In genomic region chr12:70799231-70800002, GRCm38 (mm10) we compare ENCODE assay signal across 7 mouse cellular contexts. TPM values are rescaled to one million over a fixed set of nuclear protein-coding genes. Genes with fewer than 3 reads are reported as not detected.
DNase-seq lines count a peak whose midpoint lies in the region; TF ChIP-seq lines count a peak whose summit lies in the region.

No protein-coding gene starts in this region.

- TF ChIP-seq POLR2A in thymus, adult 2 months (IDR thresholded peaks at IDR 0.05; ENCODE audit: control insufficient read depth, extremely low read depth, insufficient read depth, low read length, poor library complexity), result no peak

- DNase-seq in urinary bladder, adult 18-20 months (ENCODE audit: low spot score in 2 of 2), result peak; percentile 37 to 43
- DNase-seq in urinary bladder, postnatal 4 days (ENCODE audit: low spot score in 2 of 2), result no peak
- peak; percentile 43 to 62 for DNase-seq in frontal cortex, adult 2 months (ENCODE audit: extremely low spot score in 1 of 2, low spot score in 1 of 2)
- peak; percentile 83 to 89 for DNase-seq in lung, adult 18-20 months
- peak; percentile 25 for DNase-seq in yolk sac, embryonic 10.5 days (ENCODE audit: low spot score)
- no peak for DNase-seq in layer of hippocampus, postnatal 14 days (ENCODE audit: low spot score in 2 of 2)
- DNase-seq in thymus, adult 2 months, result no peak

- TF ChIP-seq CTCF in thymus, adult 2 months (IDR thresholded peaks at IDR 0.05; ENCODE audit: borderline replicate concordance, control insufficient read depth, extremely low read depth, insufficient read depth, low read length, poor library complexity), result no peak

- H3K4me3 ChIP-seq in thymus, adult 2 months (ENCODE audit: control insufficient read depth, insufficient read depth, low read length), result no peak overlapping the region

- H3K4me1 ChIP-seq in thymus, adult 2 months (replicated peaks; ENCODE audit: control insufficient read depth, insufficient read depth, low read length), result no peaks in the 10 kb centered on the region

- H3K27ac ChIP-seq in thymus, adult 2 months (ENCODE audit: control insufficient read depth, insufficient read depth, low read length), result no peak overlapping the region

- H3K27me3 ChIP-seq in thymus, adult 2 months (ENCODE audit: control insufficient read depth, insufficient read depth, low read length), result no peaks in the 10 kb centered on the region

- H3K36me3 ChIP-seq in thymus, adult 2 months (ENCODE audit: control insufficient read depth, insufficient read depth, low read length), result no peaks in the 10 kb centered on the region

- 84% methylated on average over 19 of the region's 19 CpGs for WGBS in thymus, adult 2 months

RNA-seq across cellular contexts. Expression of gene Frmd6, which starts 25.9 kb away (rescaled TPM):
- 22.6 and 22.8 TPM in 2 replicates for polyA plus RNA-seq in frontal cortex, adult 2 months (2012; rRNA removed)
- total RNA-seq in layer of hippocampus, postnatal 14 days (2021), result 10 to 100 TPM; 13.3 to 14.2 TPM
- polyA plus RNA-seq in thymus, adult 2 months (2012; rRNA removed), result 21.2 and 22.2 TPM in 2 replicates

Comparison
In these comparisons a context has a peak if more than half of its experiments do, and no peak if none do; other contexts are left out.
1. DNase-seq: peak in urinary bladder, adult 18-20 months (2 of 2), frontal cortex, adult 2 months (2 of 2), lung, adult 18-20 months (2 of 2) and yolk sac, embryonic 10.5 days (single experiment); none in urinary bladder, postnatal 4 days (0 of 2), layer of hippocampus, postnatal 14 days (0 of 2) and thymus, adult 2 months (single experiment).